ENCODE assay signal across 9 mouse cellular contexts in the genomic region with DNA sequence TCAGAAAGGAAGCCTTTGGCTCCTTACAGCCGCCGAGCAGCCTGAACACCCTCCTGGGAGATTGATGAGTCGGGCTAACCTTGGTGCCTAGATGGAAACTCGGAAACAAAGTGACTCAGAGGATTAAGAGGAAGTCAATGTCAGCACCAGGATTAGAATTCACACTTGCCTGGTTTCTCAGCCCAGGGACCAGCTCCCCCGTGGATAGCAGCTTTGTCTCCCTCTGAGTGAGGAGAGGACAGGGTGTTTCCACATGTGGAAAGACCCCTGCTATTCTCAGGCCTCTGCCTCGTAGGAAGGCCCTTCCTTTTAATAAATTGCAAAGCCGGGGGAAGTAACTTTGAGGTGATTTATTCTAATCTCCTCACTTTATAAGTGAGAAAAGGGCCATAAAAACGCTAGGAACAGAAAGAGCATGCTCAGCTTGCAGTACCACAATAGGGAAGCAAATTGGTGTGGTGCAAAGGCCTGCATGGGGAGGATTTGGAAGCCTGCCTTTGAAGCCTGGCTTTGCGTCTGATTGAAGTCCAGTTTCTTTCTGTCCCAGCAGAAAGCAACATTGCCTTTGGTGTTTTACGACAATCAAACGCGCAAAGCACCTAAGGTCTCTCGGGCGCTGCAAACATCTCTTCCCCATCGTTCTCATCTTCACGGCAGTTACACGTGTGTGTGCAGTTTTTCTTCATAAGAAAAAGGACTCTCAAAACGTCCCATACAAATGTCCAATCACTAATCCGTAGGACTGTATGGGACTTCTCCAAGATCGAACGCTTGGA.
DNase-seq lines count a peak whose midpoint lies in the region; ATAC-seq and TF ChIP-seq lines count a peak whose summit lies in the region.
"Had no signal": no experiment of that assay in that cellular context is flagged by ENCODE, and none has a peak within 500 bp of the region (broad histone marks: within the 10 kb centered on the region; RNA-seq: fewer than 3 reads in every experiment).

No protein-coding gene starts in this region.

- ATAC-seq in limb, embryonic 12.5 days (ENCODE audit: insufficient number of reproducible peaks, insufficient read depth, low FRiP score, low TSS enrichment, low read depth) = no peak

- no peaks in the 10 kb centered on the region for H3K79me2 ChIP-seq in heart, adult 2 months (replicated peaks; ENCODE audit: control insufficient read depth, insufficient read depth, low read length)

- no peaks in the 10 kb centered on the region for H3K27me3 ChIP-seq in heart, adult 2 months (ENCODE audit: control insufficient read depth, insufficient read depth, low read length)
- H3K27me3 ChIP-seq in limb, embryonic 12.5 days = peaks cover 14% of the 10 kb centered on the region; the same call in 1 of the 2 replicates

- no peaks in the 10 kb centered on the region for H3K36me3 ChIP-seq in heart, adult 2 months (ENCODE audit: control insufficient read depth, insufficient read depth, low read length)
- H3K36me3 ChIP-seq in limb, embryonic 12.5 days = no peaks in the 10 kb centered on the region
- H3K36me3 ChIP-seq: G1E had no signal

- H3K27ac ChIP-seq in heart, adult 2 months = peak overlapping the region; percentile 11; the same call in 1 of the 2 replicates
- no peak overlapping the region for H3K27ac ChIP-seq in limb, embryonic 12.5 days

- H3K4me2 ChIP-seq in limb, embryonic 12.5 days = peak overlapping the region; percentile 39

- peak in 1 of 2 experiments; percentile 19 for DNase-seq in heart, adult 2 months
- no peak for DNase-seq in heart, postnatal 14 days
- peak; percentile 80 for DNase-seq in brain, embryonic 14.5 days (ENCODE audit: low read depth)
- peak; percentile 29 to 30 for DNase-seq in heart, postnatal 10 days
- no peak for DNase-seq in spleen, postnatal 4 days (ENCODE audit: low spot score in 2 of 2)
- no peak for DNase-seq in layer of hippocampus, adult 11-12 months (ENCODE audit: low spot score)
- no peak for DNase-seq in frontal cortex, postnatal 14 days (ENCODE audit: low spot score in 2 of 2)

- 51% methylated on average over 21 of the region's 21 CpGs for WGBS in heart, adult 2 months
- WGBS in limb, embryonic 12.5 days = 5% methylated on average over 21 of the region's 21 CpGs

- TF ChIP-seq POLR2A in heart, adult 2 months (IDR thresholded peaks at IDR 0.05; ENCODE audit: insufficient read depth, low read depth, low read length) = no peak
- no peak for TF ChIP-seq POLR2A in brain, embryonic 14.5 days (IDR thresholded peaks at IDR 0.05; ENCODE audit: borderline replicate concordance, extremely low read depth, insufficient read depth, insufficient read length, poor library complexity, severe bottlenecking)

- no peak overlapping the region for H3K4me3 ChIP-seq in heart, adult 2 months
- 0 out of 2 replicates have a peak overlapping the region, but pooled peaks have one; percentile 14 for H3K4me3 ChIP-seq in limb, embryonic 12.5 days (replicated peaks)

- peaks cover 5% of the 10 kb centered on the region; the same call in 1 of the 2 replicates for H3K4me1 ChIP-seq in heart, adult 2 months (ENCODE audit: control insufficient read depth, insufficient read depth, low read length)
- peaks cover 49% of the 10 kb centered on the region for H3K4me1 ChIP-seq in limb, embryonic 12.5 days (replicated peaks)

- no peak for TF ChIP-seq EP300 in heart, adult 2 months (IDR thresholded peaks at IDR 0.05; ENCODE audit: insufficient read depth, low read depth, low read length)

- TF ChIP-seq CTCF in heart, adult 2 months (IDR thresholded peaks at IDR 0.05) = no peak
- no peak for TF ChIP-seq CTCF in brain, embryonic 14.5 days (IDR thresholded peaks at IDR 0.05; ENCODE audit: borderline replicate concordance, extremely low read depth, insufficient read depth, insufficient read length)

- intact Hi-C loops in heart, adult 2 months (cut with DNase I) = no loop called here
- intact Hi-C loops in heart, postnatal 14 days (cut with DNase I) = loop anchor here (5.0 kb wide), 1 partner anchor 231 kb away; no protein-coding TSS in a partner anchor
- intact Hi-C loops in heart, postnatal 10 days (cut with DNase I) = loop anchor here (5.0 kb wide), 1 partner anchor 236 kb away; no protein-coding TSS in a partner anchor

- no peaks in the 10 kb centered on the region for H3K9me3 ChIP-seq in limb, embryonic 12.5 days

- H3K9ac ChIP-seq in heart, adult 2 months (ENCODE audit: low read depth, low read length) = no peak overlapping the region
- no peak overlapping the region for H3K9ac ChIP-seq in limb, embryonic 12.5 days (replicated peaks)

Comparison
In these comparisons a context has a peak if more than half of its experiments do, and no peak if none do; other contexts are left out.
1. DNase-seq: peak in brain, embryonic 14.5 days (single experiment) and heart, postnatal 10 days (2 of 2); none in heart, postnatal 14 days (0 of 2), spleen, postnatal 4 days (0 of 2), layer of hippocampus, adult 11-12 months (single experiment) and frontal cortex, postnatal 14 days (0 of 2).